Mouse (Mus musculus) embryonic facial prominence, embryonic 15.5 days (tissue): Measurements from ENCODE around the gene Parpbp. TPM values are rescaled to one million over a fixed set of nuclear protein-coding genes. Genes with fewer than 3 reads are reported as not detected.

Experiments used
- ATAC-seq: fragments of 200-750 bp; cut with Nextera tagmentation; 2 replicates; pipeline ENCODE4 v1.8.0; 2017; ENCODE audit warnings: low read depth, moderate TSS enrichment; ENCODE audit not compliant: insufficient number of reproducible peaks, low FRiP score, low TSS enrichment
- H3K27ac ChIP-seq: fragments of 300-500 bp; sonication (generic); replicated peaks from 2 replicates; pipeline ENCODE4 v1.5.1; 2015; ENCODE audit warnings: mild to moderate bottlenecking, inconsistent platforms
- H3K27me3 ChIP-seq: fragments of 300-500 bp; sonication (generic); 2 replicates; pipeline ENCODE4 v1.6.1; 2015; ENCODE audit warnings: inconsistent platforms
- H3K36me3 ChIP-seq: fragments of 300-500 bp; sonication (generic); 2 replicates; pipeline ENCODE4 v1.6.1; 2015; ENCODE audit warnings: mild to moderate bottlenecking, inconsistent platforms
- H3K4me1 ChIP-seq: fragments of 300-500 bp; sonication (generic); 2 replicates; pipeline ENCODE4 v1.6.1; 2015; ENCODE audit warnings: inconsistent platforms
- H3K4me2 ChIP-seq: fragments of 300-500 bp; sonication (generic); replicated peaks from 2 replicates; pipeline ENCODE4 v1.6.1; 2015; ENCODE audit warnings: mild to moderate bottlenecking, inconsistent platforms
- H3K4me3 ChIP-seq: fragments of 300-500 bp; sonication (generic); replicated peaks from 2 replicates; pipeline ENCODE4 v1.5.1; 2015; ENCODE audit warnings: mild to moderate bottlenecking, inconsistent platforms
- H3K9ac ChIP-seq: fragments of 300-500 bp; sonication (generic); 2 replicates; pipeline ENCODE4 v1.6.1; 2015; ENCODE audit warnings: inconsistent platforms
- H3K9me3 ChIP-seq: fragments of 300-500 bp; sonication (generic); replicated peaks from 2 replicates; pipeline ENCODE4 v1.6.1; 2016; ENCODE audit warnings: inconsistent platforms
- WGBS: fragments of 180-500 bp; shearing (Covaris S2); methylation state at CpG from one replicate; pipeline ENCODE4 v1.1.7; 2015; 5-methylcytosine and 5-hydroxymethylcytosine counted together
- polyA plus RNA-seq: library from polyadenylated mRNA; unstranded; fragments of >200 nt; fragmentation: Nextera tagmentation; extraction: Ambion mirVana; gene quantifications from 2 replicates; pipeline ENCODE4 v1.2.1, GENCODE M21; 2015

Gene Parpbp
- polyA plus RNA-seq, 1 experiment from 2014 or later: 8.6 TPM

DNA sequence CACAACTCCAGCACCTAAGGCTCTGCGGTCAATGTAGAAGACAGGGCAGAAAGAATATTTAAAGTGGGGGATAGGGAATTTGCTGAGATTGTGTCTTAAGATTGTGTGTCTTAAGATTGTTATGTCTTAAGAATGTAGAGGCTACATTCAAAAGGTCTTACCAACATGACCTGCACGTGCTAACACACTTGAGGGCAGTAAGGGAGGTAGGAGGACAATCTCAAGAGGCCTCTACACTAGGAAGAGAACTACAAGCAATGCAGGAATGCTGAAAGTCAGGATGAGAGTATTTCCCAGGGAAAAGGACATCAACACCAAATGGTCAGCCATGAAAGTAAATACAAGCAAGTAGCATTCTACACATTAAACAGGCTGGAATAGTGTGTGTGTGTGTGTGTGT, 40.6 kb downstream of the Parpbp start:
- Histone ChIP-seq H3K4me1 (no peaks in the 10 kb centered on the region), H3K36me3 (no peaks in the 10 kb centered on the region), H3K9ac (no peak overlapping the region), H3K27me3 (no peaks in the 10 kb centered on the region), H3K27ac (no peak overlapping the region), H3K4me2 (no peak overlapping the region), H3K9me3 (no peaks in the 10 kb centered on the region), H3K4me3 (no peak overlapping the region)
- no peak for ATAC-seq
- WGBS: 94% methylated on average over 2 of the region's 2 CpGs

DNA sequence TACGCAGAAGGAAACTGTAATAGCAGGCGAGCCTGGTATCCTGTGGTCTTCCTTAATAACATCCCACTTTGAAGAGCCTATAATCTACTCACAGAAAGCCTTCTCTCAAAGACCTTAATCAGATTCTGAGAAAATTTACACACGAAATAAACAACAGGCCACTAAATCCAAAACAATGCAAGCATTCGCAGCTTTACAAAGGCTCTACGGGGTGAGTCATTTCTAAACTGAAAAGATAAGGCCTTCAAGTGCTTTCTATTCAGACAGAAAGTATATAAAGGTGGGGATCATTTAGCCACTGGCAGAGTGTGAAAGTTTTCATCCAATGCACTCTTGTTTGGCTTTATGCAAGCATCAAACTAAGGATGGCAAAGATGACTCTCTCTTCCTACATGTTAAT, 56.0 kb downstream of the Parpbp start, which contains the start of gene Pmch:
Gene Pmch, plus strand, starts transcription at position 301 of the 400 bp plus-strand sequence.
- Histone ChIP-seq H3K9me3 (no peaks in the 10 kb centered on the region), H3K27ac (no peak within 1 kb of the TSS), H3K4me2 (no peak within 1 kb of the TSS), H3K4me3 (no peak within 1 kb of the TSS), H3K9ac (no peak within 1 kb of the TSS), H3K36me3 (0 out of 2 replicates have a peak, but pooled peaks cover 3% of the 10 kb centered on the region), H3K4me1 (no peaks in the 10 kb centered on the region), H3K27me3 (no peaks in the 10 kb centered on the region)
- ATAC-seq: no peak
- WGBS: 76% methylated on average over 5 of the region's 5 CpGs

DNA sequence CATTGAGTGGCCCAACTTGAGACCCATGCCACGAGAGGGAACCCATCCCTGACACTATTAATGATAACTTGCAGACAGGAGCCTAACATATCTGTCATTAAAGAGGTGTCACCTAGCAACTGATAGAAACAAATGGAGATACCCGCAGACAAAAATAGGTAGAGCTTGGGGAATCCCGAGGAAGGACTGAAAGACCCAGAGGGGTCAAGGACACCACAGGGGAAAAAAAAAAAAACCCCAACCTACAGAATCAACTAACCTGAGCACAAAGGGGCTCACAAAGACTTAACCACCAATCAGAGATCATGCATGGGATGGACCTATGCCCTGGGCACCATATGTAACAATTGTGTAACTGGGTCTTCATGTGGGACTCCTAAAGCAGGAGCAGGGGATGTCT, 79.4 kb downstream of the Parpbp start:
- ATAC-seq: no peak
- Histone ChIP-seq H3K27me3 (no peaks in the 10 kb centered on the region), H3K36me3 (no peaks in the 10 kb centered on the region), H3K4me2 (no peak overlapping the region), H3K9me3 (no peaks in the 10 kb centered on the region), H3K4me3 (no peak overlapping the region), H3K27ac (no peak overlapping the region), H3K4me1 (no peaks in the 10 kb centered on the region), H3K9ac (no peak overlapping the region)
- WGBS: 83% methylated on average over 3 of the region's 3 CpGs

DNA sequence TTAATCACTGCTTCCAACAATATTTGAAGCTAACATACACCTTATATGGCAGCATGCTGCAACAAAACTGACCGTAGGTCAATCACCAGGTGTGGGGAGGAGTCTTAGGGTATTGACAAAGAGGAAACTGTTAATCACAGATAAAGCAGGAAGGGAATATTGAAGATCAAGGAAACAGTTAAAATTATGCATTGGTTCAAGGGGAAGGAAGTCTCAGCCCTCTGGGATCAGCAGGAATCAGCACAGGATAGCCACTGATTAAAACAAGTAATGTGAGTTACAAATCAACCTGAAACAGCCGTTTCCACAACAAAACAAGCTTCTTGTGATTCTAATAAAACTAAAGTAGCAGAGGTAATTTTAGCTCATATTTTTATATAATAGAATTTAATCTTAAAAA, 81.9 kb downstream of the Parpbp start:
- Histone ChIP-seq H3K27me3 (no peaks in the 10 kb centered on the region), H3K36me3 (no peaks in the 10 kb centered on the region), H3K4me2 (no peak overlapping the region), H3K9ac (no peak overlapping the region), H3K27ac (no peak overlapping the region), H3K4me3 (no peak overlapping the region), H3K9me3 (no peaks in the 10 kb centered on the region), H3K4me1 (no peaks in the 10 kb centered on the region)
- 51% methylated on average over 2 of the region's 2 CpGs for WGBS
- no peak for ATAC-seq

DNA sequence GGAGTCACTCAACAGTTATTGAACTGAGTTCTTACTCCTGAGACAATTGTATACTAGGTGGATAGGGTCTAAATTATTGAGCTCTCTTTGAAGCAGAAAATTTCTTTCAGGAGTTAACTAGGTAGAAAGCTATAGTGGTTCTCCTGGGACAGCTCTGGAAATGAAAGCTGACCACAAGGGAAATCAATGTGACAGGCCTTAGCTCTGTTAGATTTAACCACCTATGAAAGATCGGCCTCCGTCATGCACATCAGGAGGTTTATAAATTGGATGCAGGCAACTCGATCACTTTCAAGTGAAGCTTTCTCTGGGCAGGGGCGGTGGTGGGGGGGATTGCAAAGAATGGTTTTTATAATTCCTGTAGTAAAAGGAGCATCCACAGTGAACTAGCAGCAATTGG, 83.3 kb downstream of the Parpbp start:
- H3K9me3 ChIP-seq: no peaks in the 10 kb centered on the region
- no peak for ATAC-seq
- H3K4me1 ChIP-seq: no peaks in the 10 kb centered on the region
- H3K36me3 ChIP-seq: no peaks in the 10 kb centered on the region
- WGBS: 33% methylated on average over 4 of the region's 4 CpGs
- H3K27ac ChIP-seq: no peak overlapping the region
- no peaks in the 10 kb centered on the region for H3K27me3 ChIP-seq
- no peak overlapping the region for H3K9ac ChIP-seq
- H3K4me3 ChIP-seq: no peak overlapping the region
- H3K4me2 ChIP-seq: no peak overlapping the region

DNA sequence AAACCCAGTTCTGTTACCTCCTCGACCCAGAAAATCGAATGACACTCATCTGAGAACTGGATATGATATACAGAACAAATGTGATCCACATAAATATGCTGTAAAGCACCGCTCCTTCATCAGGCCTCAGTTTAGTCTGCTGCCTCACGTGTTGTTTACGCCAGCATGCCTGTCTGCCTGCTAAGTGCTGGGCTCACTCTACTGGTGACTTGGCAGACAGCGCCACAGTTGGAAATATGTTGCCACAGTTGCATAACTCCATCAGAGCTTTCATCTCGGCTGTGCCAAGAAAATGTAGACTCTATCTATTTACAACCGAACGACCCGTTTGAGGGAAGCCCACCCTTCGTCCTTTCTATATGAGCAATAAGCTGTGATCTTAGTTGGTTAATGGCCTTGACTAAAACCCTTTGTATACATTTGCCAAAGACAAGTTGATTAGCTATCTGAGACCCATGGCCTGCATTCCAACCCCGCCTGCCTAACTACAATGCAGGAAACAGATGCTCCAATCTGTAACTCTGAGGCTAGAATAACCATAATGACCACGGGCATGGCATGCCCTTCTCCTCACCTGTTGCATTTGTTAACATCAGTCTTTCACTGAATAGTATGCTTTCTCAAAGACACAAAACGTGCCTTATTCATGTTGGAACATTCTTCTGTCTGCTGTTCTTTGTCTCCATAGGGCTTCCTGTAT, 89.6 kb downstream of the Parpbp start:
- Histone ChIP-seq H3K9ac (no peak overlapping the region), H3K4me2 (no peak overlapping the region), H3K4me1 (no peaks in the 10 kb centered on the region), H3K27ac (no peak overlapping the region), H3K4me3 (no peak overlapping the region), H3K36me3 (no peaks in the 10 kb centered on the region), H3K9me3 (no peaks in the 10 kb centered on the region), H3K27me3 (no peaks in the 10 kb centered on the region)
- WGBS: 67% methylated on average over 14 of the region's 14 CpGs
- no peak; the same call in 1 of the 2 replicates for ATAC-seq

DNA sequence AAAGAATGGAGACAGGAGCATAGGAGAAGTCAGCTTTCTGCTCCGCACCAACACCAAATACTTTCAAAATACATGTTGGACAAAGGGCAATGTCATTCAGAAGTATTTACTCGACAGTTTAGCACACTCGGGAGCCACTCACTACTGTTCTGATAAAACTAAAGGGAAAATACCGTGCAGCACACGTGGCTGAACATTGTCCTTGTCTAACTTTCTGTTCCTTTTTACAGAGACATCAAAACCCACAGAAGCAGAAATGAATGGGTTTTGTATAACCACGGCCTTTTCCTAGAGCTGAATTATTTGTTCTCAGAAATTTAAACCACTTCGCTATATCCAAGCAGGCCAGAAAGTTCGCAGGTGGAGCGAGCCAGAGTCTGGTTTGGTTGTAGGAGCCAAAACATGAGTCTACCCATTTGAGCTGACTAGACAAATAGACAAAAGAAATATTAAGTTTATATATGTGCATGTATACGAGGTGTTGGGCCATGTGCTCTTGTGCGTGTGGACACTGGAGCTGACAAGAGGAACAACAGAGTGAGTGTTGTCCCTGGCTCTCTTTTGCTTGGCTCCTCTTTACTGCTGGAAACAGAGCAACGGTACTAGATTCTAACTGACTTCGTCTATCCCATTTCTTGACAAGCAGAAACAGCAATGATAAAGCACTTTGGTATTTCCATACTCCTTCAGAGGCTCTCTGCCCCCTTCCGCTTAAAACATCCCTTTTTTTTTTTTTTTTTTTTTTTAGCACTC, 92.3 kb downstream of the Parpbp start:
- Histone ChIP-seq H3K4me2 (no peak overlapping the region), H3K27ac (no peak overlapping the region), H3K27me3 (no peaks in the 10 kb centered on the region), H3K4me1 (no peaks in the 10 kb centered on the region), H3K4me3 (no peak overlapping the region), H3K9me3 (no peaks in the 10 kb centered on the region), H3K36me3 (no peaks in the 10 kb centered on the region), H3K9ac (no peak overlapping the region)
- no peak for ATAC-seq
- whole genome bisulfite sequencing: 68% methylated on average over 14 of the region's 14 CpGs

DNA sequence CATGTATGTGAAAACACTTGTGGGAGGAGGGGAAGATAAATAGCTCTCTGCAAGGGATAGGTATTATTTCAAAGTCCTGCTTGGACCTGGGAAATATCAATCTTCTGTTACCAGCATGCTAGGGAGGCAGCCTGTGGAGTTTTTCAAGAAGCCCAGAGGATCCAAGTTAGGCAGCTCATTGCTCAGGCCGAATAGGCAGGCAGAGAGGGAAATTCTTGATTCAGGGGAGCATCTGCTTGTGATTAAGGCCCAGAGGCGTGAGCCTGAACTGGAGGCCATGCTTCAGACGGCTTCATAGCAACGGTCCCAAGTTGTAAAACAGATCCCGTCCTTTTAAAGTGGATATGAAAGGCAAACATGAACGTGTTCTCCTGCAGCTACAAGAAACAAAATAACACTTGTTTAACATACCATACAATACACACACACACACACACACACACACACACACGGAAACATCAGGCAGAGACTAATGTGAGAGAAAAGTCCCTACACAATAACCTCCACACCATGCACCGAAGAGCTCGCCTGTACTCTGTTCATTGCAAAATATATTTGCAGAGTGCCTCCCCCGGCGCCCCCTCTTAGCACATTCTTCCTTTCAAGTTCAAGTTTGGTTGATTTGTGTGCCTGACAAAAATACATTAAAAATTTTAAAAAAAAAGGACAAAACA, 100.5 kb downstream of the Parpbp start:
- no peak overlapping the region for H3K4me2 ChIP-seq
- no peaks in the 10 kb centered on the region for H3K9me3 ChIP-seq
- H3K4me3 ChIP-seq: no peak overlapping the region
- no peaks in the 10 kb centered on the region for H3K36me3 ChIP-seq
- peak; percentile 73 for ATAC-seq
- H3K27ac ChIP-seq: peak overlapping the region; percentile 58
- H3K9ac ChIP-seq: no peak overlapping the region
- peaks cover 6% of the 10 kb centered on the region for H3K4me1 ChIP-seq
- WGBS: 35% methylated on average over 11 of the region's 11 CpGs
- H3K27me3 ChIP-seq: no peaks in the 10 kb centered on the region

DNA sequence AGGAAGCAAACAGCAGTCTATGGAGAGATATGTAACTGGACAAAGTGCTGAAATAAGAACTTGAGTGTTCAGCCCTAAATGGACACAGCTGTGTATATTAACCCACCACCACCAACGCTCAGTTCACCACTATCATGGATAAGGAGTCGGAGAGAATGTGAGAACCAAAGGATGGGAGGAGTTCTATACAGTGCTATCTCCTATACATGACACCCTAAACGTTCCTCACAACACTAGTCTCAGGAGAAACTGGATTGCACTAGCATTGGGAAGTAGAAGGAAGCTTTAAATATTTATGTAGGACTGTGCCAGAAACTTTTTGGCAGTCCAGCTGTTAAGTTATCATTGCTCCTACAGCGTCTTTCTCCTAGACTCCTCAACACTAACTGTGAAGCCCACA, 102.4 kb downstream of the Parpbp start:
- no peaks in the 10 kb centered on the region for H3K9me3 ChIP-seq
- no peaks in the 10 kb centered on the region for H3K27me3 ChIP-seq
- H3K4me2 ChIP-seq: no peak overlapping the region
- WGBS: 60% methylated on average over 4 of the region's 4 CpGs
- H3K4me1 ChIP-seq: peaks cover 6% of the 10 kb centered on the region
- H3K4me3 ChIP-seq: no peak overlapping the region
- H3K9ac ChIP-seq: no peak overlapping the region
- no peaks in the 10 kb centered on the region for H3K36me3 ChIP-seq
- no peak overlapping the region for H3K27ac ChIP-seq
- ATAC-seq: no peak
